Mouse (Mus musculus) embryonic facial prominence, embryonic 13.5 days (tissue): ENCODE results near the gene Crtc2. TPM values are rescaled to one million over a fixed set of nuclear protein-coding genes. Genes with fewer than 3 reads are reported as not detected.
A peak's percentile ranks its signal among the peaks of the same experiment; 100 is the strongest.
"Not testable (repeated sequence)": the region's sequence is repeated elsewhere in the genome, so short reads cannot be mapped to it uniquely, and the experiment has no call there.

Experiments used
- ATAC-seq: fragments of 200-750 bp; cut with Nextera tagmentation; 2 replicates; pipeline ENCODE4 v1.8.0; 2017; ENCODE audit warnings: low read depth; ENCODE audit not compliant: insufficient number of reproducible peaks, insufficient read depth, low FRiP score, low TSS enrichment
- H3K27ac ChIP-seq: fragments of 300-500 bp; sonication (generic); 2 replicates; pipeline ENCODE4 v1.5.1; 2015; ENCODE audit warnings: moderate library complexity, mild to moderate bottlenecking, inconsistent platforms
- H3K27me3 ChIP-seq: fragments of 300-500 bp; sonication (generic); 2 replicates; pipeline ENCODE4 v1.6.1; 2015; ENCODE audit warnings: mild to moderate bottlenecking, inconsistent platforms
- H3K36me3 ChIP-seq: fragments of 300-500 bp; sonication (generic); 2 replicates; pipeline ENCODE4 v1.6.1; 2015; ENCODE audit warnings: mild to moderate bottlenecking, inconsistent platforms
- H3K4me1 ChIP-seq: fragments of 300-500 bp; sonication (generic); 2 replicates; pipeline ENCODE4 v1.6.1; 2015; ENCODE audit warnings: inconsistent platforms
- H3K4me2 ChIP-seq: fragments of 300-500 bp; sonication (generic); 2 replicates; pipeline ENCODE4 v1.6.1; 2015; ENCODE audit warnings: moderate library complexity, mild to moderate bottlenecking, inconsistent platforms
- H3K4me3 ChIP-seq: fragments of 300-500 bp; sonication (generic); 2 replicates; pipeline ENCODE4 v1.5.1; 2015; ENCODE audit warnings: mild to moderate bottlenecking, inconsistent platforms
- H3K9ac ChIP-seq: fragments of 300-500 bp; sonication (generic); 2 replicates; pipeline ENCODE4 v1.6.1; 2015; ENCODE audit warnings: mild to moderate bottlenecking, inconsistent platforms
- H3K9me3 ChIP-seq: fragments of 300-500 bp; sonication (generic); 2 replicates; pipeline ENCODE4 v1.6.1; 2016; ENCODE audit warnings: inconsistent platforms
- WGBS: fragments of 180-500 bp; shearing (Covaris S2); methylation state at CpG from one replicate; pipeline ENCODE4 v1.1.7; 2015; ENCODE audit warnings: mixed read lengths; 5-methylcytosine and 5-hydroxymethylcytosine counted together
- polyA plus RNA-seq: library from polyadenylated mRNA; unstranded; fragments of >200 nt; fragmentation: Nextera tagmentation; extraction: Ambion mirVana; gene quantifications from 2 replicates; pipeline ENCODE4 v1.2.1, GENCODE M21; 2015

Crtc2 gene
- polyA plus RNA-seq, 1 experiment from 2014 or later = 26.9 TPM

- Histone ChIP-seq H3K4me1 (no peaks in the 10 kb centered on the region), H3K9ac (no peak overlapping the region), H3K27me3 (no peaks in the 10 kb centered on the region), H3K4me2 (no peak overlapping the region), H3K9me3 (no peaks in the 10 kb centered on the region), H3K4me3 (no peak overlapping the region), H3K27ac (no peak overlapping the region), H3K36me3 (peaks cover 79% of the 10 kb centered on the region)
- ATAC-seq = no peak
- 93% methylated on average over 22 of the region's 22 CpGs for WGBS
Observed at GRCm38 (mm10) chr3:90273855-90274254, 19.9 kb downstream of the Crtc2 start.

DNA sequence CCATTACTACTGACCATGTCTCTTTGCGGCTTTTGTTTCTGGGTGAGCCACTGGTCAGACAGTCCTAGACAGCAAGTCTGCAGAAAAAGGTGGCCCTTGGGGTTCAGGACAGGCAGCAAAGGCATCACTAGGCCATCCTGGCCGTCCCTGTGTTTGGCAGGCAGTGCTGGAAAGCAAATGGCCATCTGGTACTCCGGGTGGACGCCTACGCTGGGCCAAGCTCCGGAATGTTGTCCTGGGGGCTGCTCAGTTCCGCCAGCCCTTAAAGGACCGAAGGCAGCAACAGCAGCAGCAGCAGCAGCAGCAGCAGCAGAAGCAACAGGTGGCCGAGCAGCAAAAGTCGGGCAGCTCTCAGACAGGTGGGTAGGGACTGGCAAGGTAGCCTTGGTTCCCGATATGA is 21.3 kb downstream of the Crtc2 start:
- no peak for ATAC-seq

DNA sequence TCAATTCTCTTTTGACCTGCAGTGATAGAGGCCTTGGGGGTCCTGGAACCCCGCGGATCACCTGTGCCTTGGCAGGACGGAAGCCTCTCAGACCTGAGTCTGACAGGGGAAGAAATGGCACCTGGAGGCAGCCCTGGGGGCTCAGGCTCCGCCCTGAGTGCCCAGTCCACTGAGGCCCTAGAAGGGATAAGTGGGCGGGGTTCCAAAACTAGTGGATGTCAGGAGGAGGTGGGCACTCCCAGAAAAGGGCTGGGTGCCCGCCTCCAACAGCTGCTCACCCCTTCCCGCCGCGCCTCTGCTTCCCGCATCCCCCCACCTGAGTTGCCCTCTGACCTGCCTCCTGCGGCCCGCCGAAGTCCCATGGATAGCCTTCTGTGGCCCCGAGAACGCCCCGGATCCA is 22.9 kb downstream of the Crtc2 start:
- H3K27me3 ChIP-seq = no peaks in the 10 kb centered on the region
- H3K27ac ChIP-seq = no peak overlapping the region
- no peak overlapping the region for H3K9ac ChIP-seq
- ATAC-seq = no peak
- no peak overlapping the region for H3K4me2 ChIP-seq
- H3K4me1 ChIP-seq = no peaks in the 10 kb centered on the region
- no peaks in the 10 kb centered on the region for H3K9me3 ChIP-seq
- 40% methylated on average over 16 of the region's 16 CpGs for WGBS
- H3K36me3 ChIP-seq = peaks cover 86% of the 10 kb centered on the region
- no peak overlapping the region for H3K4me3 ChIP-seq

More for the DNA sequence above, 21.3 kb downstream of the Crtc2 start:
- Histone ChIP-seq H3K4me2 (no peak overlapping the region), H3K27me3 (no peaks in the 10 kb centered on the region), H3K36me3 (peaks cover 87% of the 10 kb centered on the region), H3K27ac (no peak overlapping the region), H3K9me3 (no peaks in the 10 kb centered on the region), H3K9ac (no peak overlapping the region), H3K4me1 (no peaks in the 10 kb centered on the region), H3K4me3 (no peak overlapping the region)
- WGBS = 91% methylated on average over 11 of the region's 11 CpGs

DNA sequence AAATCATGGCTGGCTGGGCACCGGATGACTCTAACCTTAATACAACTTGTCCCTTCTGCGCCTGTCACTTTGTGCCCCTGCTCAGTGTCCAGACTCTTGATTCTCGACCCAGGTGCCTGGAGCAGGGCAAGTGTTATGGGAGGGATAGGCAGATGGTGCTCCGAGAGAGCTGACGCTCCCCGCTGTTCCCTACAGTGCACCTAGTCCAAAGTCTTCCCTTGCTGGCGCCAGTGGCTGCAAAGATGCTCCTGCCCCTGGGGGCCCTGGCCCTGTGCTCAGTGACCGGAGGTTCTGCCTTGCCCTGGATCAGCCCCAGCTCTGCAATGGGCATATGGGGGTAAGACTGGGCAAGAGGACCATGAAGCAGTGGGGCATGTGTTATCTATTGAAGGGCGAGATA is 23.8 kb downstream of the Crtc2 start:
- no peak for ATAC-seq
- Histone ChIP-seq H3K9me3 (no peaks in the 10 kb centered on the region), H3K9ac (no peak overlapping the region), H3K27me3 (no peaks in the 10 kb centered on the region), H3K36me3 (peaks cover 77% of the 10 kb centered on the region), H3K27ac (no peak overlapping the region), H3K4me1 (no peaks in the 10 kb centered on the region), H3K4me2 (no peak overlapping the region), H3K4me3 (no peak overlapping the region)
- WGBS = 94% methylated on average over 9 of the region's 9 CpGs

DNA sequence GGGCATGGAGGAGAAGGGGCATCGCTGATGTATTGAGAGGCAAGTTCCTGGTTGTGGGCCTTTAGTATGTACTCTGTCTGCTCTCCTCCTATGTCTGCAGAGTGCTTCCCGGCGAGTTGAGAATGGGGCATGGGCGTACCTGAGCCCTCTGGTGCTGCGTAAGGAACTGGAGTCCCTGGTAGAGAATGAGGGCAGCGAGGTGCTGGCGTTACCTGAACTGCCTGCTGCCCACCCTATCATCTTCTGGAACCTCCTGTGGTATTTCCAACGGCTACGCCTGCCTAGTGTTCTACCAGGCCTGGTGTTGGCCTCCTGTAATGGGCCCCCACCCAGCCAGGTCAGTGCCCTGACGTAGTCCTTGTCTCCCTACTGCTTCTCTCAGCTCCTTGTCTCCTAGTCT is 24.2 kb downstream of the Crtc2 start:
- Histone ChIP-seq H3K4me1 (no peaks in the 10 kb centered on the region), H3K9ac (no peak overlapping the region), H3K9me3 (no peaks in the 10 kb centered on the region), H3K4me3 (no peak overlapping the region), H3K4me2 (no peak overlapping the region), H3K27ac (no peak overlapping the region), H3K36me3 (peaks cover 73% of the 10 kb centered on the region), H3K27me3 (no peaks in the 10 kb centered on the region)
- 89% methylated on average over 10 of the region's 10 CpGs for WGBS
- no peak for ATAC-seq

DNA sequence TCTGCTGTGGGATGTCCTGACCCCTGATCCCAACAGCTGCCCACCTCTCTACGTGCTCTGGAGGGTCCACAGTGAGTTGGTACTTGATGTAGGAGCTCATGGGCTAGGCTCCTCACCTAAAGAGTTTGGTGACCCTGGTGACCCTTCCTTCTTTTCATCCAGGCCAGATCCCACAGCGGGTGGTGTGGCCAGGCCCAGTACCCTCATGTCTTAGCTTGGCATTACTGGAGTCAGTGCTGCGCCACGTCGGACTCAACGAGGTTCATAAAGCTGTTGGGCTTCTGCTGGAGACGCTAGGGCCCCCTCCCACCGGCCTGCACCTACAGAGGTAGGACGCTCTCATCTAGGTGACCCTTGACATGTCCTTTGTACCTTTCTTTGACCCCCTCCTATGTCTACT is 25.3 kb downstream of the Crtc2 start:
- no peak overlapping the region for H3K4me2 ChIP-seq
- no peaks in the 10 kb centered on the region for H3K9me3 ChIP-seq
- H3K9ac ChIP-seq = no peak overlapping the region
- no peaks in the 10 kb centered on the region for H3K4me1 ChIP-seq
- no peak overlapping the region for H3K27ac ChIP-seq
- H3K4me3 ChIP-seq = no peak overlapping the region
- ATAC-seq = no peak
- no peaks in the 10 kb centered on the region for H3K27me3 ChIP-seq
- WGBS = 89% methylated on average over 9 of the region's 9 CpGs
- peaks cover 63% of the 10 kb centered on the region for H3K36me3 ChIP-seq

GRCm38 (mm10) chr3:90279743-90280142 is 25.8 kb downstream of the Crtc2 start:
- Histone ChIP-seq H3K4me1 (no peaks in the 10 kb centered on the region), H3K27me3 (no peaks in the 10 kb centered on the region), H3K4me3 (no peak overlapping the region), H3K36me3 (peaks cover 62% of the 10 kb centered on the region), H3K9ac (no peak overlapping the region), H3K27ac (no peak overlapping the region), H3K4me2 (no peak overlapping the region), H3K9me3 (no peaks in the 10 kb centered on the region)
- 93% methylated on average over 7 of the region's 7 CpGs for WGBS
- no peak for ATAC-seq

GRCm38 (mm10) chr3:90280708-90281107 is 26.7 kb downstream of the Crtc2 start:
- WGBS = 62% methylated on average over 9 of the region's 9 CpGs
- H3K4me2 ChIP-seq = no peak overlapping the region
- no peaks in the 10 kb centered on the region for H3K4me1 ChIP-seq
- H3K27me3 ChIP-seq = no peaks in the 10 kb centered on the region
- peaks cover 53% of the 10 kb centered on the region for H3K36me3 ChIP-seq
- no peak overlapping the region for H3K9ac ChIP-seq
- no peak overlapping the region for H3K27ac ChIP-seq
- no peak for ATAC-seq
- H3K9me3 ChIP-seq = no peaks in the 10 kb centered on the region
- H3K4me3 ChIP-seq = no peak overlapping the region

- Histone ChIP-seq H3K9me3 (no peaks in the 10 kb centered on the region), H3K36me3 (peaks cover 22% of the 10 kb centered on the region), H3K27me3 (no peaks in the 10 kb centered on the region), H3K4me2 (no peak overlapping the region), H3K27ac (no peak overlapping the region), H3K4me3 (no peak overlapping the region), H3K9ac (no peak overlapping the region), H3K4me1 (no peaks in the 10 kb centered on the region)
- ATAC-seq = no peak
- 93% methylated on average over 2 of the region's 2 CpGs for WGBS
Observed at GRCm38 (mm10) chr3:90284150-90284549, 30.2 kb downstream of the Crtc2 start.

- H3K9ac ChIP-seq, H3K27me3 ChIP-seq, H3K27ac ChIP-seq, H3K36me3 ChIP-seq, H3K9me3 ChIP-seq, H3K4me2 ChIP-seq, H3K4me3 ChIP-seq, H3K4me1 ChIP-seq, ATAC-seq: not testable (repeated sequence)
- 70% methylated on average over 3 of the region's 3 CpGs for WGBS
Observed at GRCm38 (mm10) chr3:90289403-90289802, 35.4 kb downstream of the Crtc2 start.

- Histone ChIP-seq H3K4me3 (no peak overlapping the region), H3K9me3 (no peaks in the 10 kb centered on the region), H3K4me1 (peaks cover 16% of the 10 kb centered on the region), H3K27ac (no peak overlapping the region), H3K4me2 (no peak overlapping the region), H3K36me3 (no peaks in the 10 kb centered on the region), H3K27me3 (no peaks in the 10 kb centered on the region), H3K9ac (no peak overlapping the region)
- no peak for ATAC-seq
- 79% methylated on average over 1 of the region's 1 CpGs for WGBS
Observed at GRCm38 (mm10) chr3:90290602-90291001, 36.6 kb downstream of the Crtc2 start.

DNA sequence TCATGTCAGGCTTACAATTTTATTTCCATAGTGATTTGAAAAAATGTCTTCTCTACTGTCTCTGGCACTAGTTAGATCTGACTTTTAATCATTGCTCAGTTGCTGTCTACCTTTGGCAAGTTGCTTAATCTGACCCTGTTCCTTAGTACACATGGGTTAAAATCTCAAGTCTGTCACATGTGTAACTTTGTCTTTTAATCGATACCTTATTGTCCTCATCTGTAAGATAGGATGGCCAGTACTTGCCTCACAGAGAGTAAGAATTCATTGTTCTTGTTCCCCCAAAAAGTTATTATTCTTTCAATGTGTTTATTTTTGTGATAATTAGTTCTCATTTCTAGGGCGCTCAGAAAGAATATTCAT is 38.0 kb downstream of the Crtc2 start:
- Histone ChIP-seq H3K9ac (peak overlapping the region; percentile 84), H3K9me3 (no peaks in the 10 kb centered on the region), H3K4me1 (peaks cover 16% of the 10 kb centered on the region), H3K27me3 (no peaks in the 10 kb centered on the region), H3K27ac (peak overlapping the region; percentile 96), H3K36me3 (no peaks in the 10 kb centered on the region), H3K4me2 (peak overlapping the region; percentile 69), H3K4me3 (peak overlapping the region; percentile 84)
- 35% methylated on average over 2 of the region's 2 CpGs for WGBS
- ATAC-seq = no peak
